Mouse (Mus musculus) kidney, postnatal 4 days (tissue): ENCODE results near the gene Pdss2.

Source experiments
- DNase-seq, 2 experiments: peaks; one replicate each; pipeline ENCODE4 v3.0.0; 2021; ENCODE audit warnings: mixed read lengths in 2 of 2

Pdss2 gene

DNA sequence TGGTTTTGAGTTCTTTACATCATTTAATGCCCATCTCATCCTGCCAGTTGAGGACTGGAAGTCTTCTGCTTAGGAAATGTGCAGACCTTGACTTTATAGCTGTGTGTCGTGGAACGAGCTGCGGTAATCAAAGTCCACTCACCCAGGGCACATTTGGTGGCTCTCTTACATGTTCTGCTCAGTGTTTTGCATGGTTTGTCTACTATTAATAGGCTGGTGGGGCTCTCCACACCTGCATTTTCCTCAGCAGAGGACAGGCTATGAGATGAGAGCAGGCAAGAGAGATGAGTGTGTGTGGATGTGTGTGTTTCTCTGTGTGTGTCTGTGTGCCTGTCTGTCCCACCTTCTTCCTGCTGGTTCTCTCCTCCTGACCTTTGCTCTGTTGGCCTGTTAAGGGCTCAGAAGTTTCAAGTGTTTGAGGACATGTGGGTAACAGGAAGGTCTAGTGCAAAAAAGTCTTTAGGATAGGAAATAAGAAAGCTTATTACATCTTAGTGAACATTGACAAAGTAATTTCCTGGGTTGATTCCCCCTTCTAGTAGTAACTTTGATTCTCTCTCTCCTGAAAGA lies 266.2 kb downstream of the Pdss2 start:
- no peak for DNase-seq

DNA sequence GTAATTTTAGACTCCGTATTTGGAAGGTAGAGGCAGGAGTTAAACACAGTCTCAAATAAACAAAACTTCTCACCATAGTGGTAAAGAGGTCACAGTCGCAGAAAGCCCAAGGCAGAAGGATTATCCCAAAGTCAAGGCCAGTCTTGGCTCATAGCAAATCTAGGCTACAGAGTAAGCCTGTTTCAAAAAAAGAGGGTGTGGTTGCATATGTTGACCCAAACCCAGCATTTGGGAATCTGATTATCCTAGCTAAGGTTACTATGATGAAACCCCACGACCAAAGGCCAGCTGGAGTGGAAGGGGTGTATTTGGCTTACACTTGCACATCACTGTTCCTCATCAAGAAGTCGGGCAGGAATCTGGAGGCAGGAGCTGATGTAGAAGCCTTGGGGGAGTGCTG lies 267.0 kb downstream of the Pdss2 start:
- DNase-seq: no peak

DNA sequence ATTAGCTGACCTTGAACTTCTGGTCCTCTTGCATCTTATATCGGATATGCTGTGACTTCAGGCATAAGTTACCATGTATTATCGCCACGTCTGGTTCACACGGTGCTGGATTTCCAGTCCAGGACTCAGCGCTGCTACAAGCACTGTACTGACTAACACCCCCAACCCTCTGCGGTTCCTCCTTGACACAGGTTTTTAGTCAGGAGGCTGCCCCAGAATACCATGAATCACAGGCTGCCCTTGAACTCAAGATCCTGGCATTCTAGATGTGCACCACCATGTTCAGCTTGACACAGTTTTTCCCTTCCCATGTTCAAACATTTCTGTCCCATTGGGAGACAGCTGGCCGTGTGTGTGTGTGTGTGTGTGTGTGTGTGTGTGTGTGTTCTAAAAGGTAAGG lies 267.9 kb downstream of the Pdss2 start:
- no peak for DNase-seq

DNA sequence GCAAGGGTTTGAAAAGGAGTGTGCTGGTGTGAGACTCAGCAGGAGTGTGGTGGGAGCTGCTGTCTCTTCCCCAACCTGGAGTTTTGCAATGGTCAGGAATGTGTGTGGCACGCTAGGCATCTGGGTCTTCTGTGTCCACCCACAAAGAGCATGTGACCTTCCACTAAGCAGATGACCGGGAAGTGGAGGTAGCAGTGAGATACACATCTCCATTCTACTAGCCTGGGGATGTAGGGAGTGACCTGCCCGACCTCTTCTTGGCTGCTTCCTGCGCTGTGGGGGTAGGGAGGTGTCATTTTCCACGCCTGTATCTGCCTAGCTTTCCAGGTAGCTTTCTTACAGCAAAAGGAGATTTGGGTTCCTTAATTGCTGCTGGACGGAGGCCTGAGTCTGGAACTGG lies 268.3 kb downstream of the Pdss2 start:
- peak; percentile 18 to 46 for DNase-seq

DNA sequence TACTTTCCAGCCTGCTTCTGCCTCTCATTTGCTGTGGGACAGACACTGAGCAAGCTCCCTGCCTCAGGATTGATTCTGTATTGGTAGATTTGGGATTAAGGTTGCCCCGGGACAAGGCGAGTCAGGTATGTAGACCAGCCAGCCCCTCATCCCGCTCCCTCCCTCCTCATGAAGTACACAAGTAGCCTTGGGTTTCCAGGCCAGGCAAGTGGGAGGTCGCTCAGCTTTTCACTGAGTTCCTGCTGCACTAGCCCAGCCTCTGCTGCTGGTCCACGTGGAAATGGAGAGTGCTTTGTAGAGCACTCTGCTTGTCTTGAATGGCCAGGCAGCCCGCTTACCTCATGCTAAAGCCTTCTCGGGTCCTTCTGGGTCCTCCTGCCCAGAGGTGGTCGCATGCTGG lies 268.7 kb downstream of the Pdss2 start:
- no peak for DNase-seq

DNA sequence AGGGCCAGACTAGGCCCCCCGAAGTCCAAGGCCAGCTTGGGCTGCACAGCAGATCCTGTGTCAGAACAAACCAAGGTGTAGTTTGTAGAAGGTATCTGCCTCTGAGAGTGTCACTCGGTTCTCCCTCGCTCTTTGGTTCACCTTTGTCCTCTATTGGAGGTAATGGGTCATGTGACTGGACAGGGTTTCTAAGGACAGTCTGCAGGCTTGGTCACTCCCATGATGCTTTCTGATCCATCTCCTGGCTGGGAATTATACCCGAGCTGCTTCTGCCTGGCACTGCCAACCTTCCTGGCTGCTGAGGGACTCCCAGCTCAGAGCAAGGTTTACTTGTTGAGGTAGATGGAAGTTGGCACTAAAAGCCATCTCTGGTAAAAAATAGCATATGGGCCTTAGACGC lies 269.6 kb downstream of the Pdss2 start:
- DNase-seq: peak in 1 of 2 experiments; percentile 17

DNA sequence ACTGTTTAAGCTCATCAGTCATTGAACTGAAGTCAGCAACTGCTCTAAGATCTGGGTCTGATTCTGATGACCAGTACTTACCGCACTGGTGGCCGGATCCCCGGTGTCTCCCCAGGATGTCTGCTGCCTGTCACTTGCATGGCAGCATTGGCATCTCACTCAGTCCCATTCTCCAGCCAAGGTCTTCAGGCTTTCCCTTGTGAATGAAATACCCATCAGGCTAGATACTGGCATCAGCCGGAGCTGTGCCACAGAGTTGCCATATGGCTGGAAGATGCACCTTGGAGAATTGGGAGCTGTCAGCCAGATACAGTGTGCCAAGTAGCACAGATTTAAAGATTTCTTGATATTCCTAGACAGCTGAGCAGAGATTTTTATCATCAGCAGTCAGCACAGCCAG lies 281.3 kb downstream of the Pdss2 start:
- DNase-seq: no peak

DNA sequence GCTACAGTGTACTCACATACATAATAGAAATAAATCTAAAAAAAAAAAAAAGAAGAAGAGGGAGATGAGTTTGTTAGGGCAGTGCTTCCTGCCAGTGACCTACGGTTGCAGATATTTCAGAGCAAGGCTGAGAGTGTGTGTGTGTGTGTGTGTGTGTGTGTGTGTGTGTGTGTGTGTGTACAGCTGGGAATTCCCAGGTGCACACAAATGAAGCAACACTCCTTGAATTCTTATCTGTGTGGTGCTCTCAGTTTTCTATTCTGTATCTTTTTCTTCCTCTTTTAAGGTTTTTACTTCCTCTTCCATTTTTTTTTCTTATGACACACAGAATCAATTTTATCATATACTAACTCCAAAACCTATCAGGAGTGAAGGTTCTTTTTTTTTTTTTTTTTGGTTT lies 283.0 kb downstream of the Pdss2 start:
- no peak for DNase-seq

DNA sequence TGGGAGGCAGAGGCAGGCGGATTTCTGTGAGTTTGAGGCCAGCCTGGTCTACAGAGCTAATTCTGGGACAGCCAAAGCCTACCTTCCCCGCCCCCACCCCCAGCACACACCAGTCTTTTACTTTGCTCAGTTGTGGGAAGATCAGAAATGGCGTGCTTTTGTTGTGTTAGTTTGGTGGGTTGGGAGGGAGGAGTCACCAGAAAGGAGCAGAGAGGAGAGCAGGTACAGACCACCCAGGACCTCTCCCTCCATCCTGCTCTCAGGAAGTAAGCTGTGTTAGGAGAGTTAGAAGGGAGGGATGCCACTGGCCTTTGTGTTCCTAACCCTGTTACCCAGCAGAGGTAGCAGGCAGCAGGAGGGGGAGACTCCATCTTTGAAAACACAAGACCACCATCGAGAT lies 285.8 kb downstream of the Pdss2 start:
- no peak for DNase-seq

DNA sequence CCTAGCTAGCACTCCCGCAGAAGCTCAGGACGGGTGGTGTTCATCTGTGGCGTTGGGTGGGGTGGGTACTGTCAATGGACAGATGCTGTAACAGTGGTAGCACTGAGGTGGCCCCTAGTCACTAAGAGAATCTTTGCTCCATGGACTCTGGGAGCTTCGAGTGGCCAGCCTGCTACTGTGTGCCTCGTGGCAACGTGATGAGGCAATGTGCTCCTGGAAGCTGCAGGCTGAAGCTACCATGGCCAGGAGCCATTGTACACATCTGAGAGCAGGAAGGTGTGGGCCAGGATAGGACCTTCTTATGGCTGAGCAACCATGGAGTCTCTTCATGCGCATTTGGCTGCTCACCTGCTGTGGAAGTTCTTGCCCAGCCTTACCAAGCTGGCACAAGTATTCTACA lies 287.9 kb downstream of the Pdss2 start:
- DNase-seq: no peak

DNA sequence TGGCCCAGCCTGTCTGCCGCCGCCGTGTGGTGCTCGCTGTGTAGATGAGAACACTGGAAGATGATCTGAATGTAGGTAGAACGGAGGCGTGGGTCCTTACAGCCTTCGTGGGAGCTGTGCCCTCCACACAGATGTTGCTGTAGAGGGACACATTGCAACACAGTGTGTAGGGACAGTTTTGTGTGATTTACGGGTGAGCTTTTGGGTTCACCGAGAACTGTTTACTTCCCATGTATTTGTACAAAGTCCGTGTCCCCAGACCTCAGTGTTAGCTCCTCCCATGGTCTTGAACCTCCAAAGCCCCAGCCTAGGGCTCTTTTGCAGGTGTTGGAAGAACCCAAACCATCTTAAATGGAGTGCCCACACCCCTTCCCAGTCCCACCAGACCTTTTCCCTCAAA lies 291.7 kb downstream of the Pdss2 start:
- no peak for DNase-seq
